Mouse (Mus musculus) cerebellum, postnatal 4 days (tissue): ENCODE data around the gene Glul.
"Not testable (repeated sequence)": the region's sequence is repeated elsewhere in the genome, so short reads cannot be mapped to it uniquely, and the experiment has no call there.

Source experiments
- DNase-seq, 2 experiments: peaks; one replicate each; pipeline ENCODE4 v3.0.0; 2022; ENCODE audit warnings: low spot score in 2 of 2, mixed read lengths in 1 of 2

Glul gene

DNA sequence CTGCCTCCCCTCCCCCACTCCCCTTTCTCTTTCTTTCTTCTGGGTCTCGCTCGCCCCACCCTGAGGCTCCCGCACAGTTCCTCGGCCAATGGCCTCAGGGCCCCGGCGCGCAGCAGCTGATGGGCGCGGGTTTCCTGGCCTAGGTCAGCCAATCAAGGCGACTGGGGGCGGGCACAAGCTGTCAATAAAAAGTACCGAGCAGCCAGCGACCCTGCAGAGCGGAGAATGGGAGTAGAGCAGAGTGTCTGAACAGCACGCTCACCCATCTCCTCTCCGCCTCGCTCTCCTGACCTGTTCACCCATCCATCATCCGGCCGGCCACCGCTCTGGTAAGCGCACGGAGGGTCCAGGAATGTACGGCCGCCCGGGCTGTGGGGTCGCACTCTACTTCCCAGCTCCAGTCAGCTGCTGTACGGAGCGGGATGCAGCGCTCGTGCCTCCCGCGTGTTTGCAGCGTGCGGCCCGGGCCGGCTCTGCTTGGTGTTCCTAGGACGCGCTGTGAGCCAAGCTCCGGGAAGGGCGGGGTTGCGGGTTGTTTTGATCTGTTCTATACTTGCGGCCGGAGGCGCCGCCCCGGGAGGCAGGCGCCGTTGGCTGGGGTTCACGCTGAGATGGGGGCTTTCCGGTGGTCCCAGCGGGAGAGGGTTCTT lies at the start of gene Glul, which contains the start of gene Teddm2:
Gene Glul, plus strand, starts transcription at position 214 of the 650 bp plus-strand sequence.
Gene Teddm2, minus strand, starts transcription at position 498 of the 650 bp plus-strand sequence.
- peak; percentile 93 to 97 for DNase-seq

DNA sequence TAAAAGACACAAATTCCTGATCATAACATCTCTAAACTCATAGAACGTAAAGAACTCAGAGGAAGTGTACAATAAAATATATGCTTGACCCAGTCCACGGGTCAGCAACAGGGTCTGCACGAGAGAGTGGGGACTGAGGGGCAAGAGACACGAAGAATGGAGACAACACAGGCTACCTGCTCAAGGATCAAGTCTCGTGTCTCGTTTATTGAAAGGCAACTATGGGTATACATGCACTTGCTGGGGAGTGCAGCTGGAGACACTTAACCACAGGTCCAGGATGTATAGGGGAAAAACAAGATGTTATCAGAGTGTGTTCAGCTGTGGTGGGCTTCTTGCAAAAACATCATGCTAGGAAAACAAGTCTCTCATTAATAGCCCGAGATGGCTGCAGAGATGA lies 47.0 kb upstream of the Glul start:
- DNase-seq = not testable (repeated sequence)

DNA sequence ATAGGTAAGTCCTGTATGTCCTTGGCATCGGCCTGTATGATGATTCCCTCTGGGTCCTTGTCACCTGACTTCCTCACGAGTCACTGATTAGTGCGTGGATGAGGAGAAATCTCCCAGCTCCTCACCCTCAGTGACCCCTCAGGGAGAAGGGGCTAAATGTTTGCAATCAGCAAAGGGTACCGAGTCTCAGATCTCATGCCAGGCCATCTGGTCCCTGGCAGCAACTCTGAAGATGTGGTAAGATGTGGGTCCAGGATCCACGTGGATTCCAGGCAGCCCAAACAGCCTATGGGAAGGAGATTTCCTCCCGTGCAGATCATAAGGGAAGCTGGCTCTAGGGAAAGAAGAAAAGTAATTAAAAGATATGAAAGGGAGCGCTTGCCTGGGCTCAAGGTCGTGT lies 43.8 kb upstream of the Glul start:
- no peak for DNase-seq

DNA sequence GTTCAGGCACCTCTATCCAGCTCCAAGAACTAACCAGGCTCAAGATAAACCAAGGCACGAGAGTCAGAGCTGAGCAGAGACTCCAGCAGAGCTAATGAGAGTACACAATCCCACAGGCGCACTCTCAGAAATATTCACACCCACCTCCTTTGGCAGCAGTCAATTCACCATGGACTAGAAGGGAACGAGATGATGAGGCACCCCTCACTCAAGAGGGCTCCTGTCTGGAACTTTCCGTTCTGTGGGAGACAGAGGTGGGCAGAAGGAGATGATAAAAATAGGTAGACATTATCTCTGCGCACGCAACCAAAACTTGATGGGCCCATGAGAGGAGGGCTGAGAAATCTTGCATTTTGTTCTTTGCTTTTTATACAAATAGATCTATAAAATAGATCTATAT lies 25.7 kb upstream of the Glul start, which contains the start of gene Teddm1b:
Gene Teddm1b, plus strand, starts transcription at position 301 of the 400 bp plus-strand sequence.
- DNase-seq = no peak

DNA sequence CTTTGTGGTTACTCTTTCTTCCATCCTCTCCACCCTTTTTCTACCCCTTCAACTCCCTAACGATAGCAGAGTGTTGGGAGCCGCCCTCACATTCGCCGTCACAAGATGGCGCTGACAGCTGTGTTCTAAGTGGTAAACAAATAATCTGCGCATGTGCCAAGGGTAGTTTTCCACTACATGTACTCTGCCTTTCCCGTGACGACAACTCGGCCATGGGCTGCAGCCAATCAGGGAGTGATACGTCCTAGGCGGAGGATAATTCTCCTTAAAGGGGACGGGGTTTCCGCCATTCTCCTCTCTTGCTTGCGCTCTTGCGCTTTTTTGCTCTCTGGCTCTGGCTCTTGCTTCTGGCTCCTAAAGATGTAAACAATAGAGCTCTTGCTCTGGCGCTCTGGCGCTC lies 19.4 kb upstream of the Glul start:
- DNase-seq = not testable (repeated sequence)

DNA sequence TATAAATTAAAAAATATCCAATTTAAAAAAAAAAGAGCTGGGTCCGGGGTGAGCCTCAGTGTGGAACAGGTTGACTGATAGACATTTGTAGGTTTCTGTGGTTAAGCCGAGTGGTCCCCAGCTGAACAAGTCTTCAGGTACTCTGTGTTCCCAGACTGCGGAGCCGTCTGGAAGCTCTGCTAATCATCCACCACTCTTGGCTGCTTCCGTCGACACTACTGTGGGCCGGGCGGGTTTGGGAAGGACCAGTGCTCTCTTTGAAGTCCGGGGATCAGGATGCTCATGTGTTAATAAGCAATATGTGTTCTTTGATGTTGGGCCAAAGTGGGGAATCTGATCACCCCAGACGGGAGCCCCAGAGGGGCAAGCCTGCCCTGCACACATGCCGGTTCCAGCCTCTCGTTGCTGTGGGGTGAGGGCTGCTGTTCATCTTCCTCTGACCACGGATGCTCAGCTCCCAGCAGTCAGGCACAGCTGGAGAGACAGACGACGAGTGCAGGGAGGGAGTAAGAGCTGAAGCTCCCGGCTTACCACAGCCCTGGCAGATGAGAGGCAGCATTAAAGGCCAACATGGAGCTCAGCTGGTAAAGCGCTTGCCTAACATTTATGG lies 13.6 kb upstream of the Glul start:
- no peak for DNase-seq

DNA sequence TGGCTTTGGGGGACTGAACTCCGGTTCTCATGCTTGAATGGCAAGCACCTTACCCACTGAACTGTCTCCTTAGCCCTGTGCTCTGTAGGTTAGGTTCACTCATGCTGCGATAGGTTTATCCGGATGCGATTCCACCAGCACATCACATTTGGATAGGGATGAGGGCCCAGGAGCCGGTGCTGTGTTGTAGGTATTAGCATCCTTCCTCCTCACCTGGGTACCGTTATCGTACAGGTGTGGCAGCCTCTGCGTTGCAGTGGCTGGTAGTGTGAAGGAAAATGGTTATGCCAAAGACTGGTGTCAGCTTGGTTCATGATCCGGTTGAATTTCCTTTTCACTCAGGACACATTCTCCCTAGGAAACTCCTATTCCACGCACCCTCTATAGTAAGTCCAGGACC lies 9.6 kb upstream of the Glul start:
- no peak for DNase-seq

DNA sequence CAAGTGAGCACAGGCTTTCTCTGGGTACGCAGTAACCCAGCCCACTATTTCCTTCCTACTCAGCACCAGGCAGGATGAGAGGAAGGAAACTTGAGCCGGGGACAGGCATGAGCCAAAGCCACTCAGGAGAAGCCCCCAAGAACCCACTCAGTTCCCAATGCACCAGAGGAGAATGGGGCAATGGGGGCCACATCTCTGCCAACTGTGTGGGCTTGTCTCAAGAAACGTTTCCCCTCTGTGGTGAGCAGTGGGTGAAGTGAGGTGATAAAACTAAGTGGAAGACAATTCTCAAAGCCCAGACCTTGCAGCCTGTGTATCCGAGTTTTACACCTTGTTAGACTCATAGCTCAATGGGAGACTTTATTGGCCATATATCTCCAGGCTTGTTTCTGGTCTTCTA lies 8.3 kb upstream of the Glul start, which contains the start of gene Teddm1a:
Gene Teddm1a, plus strand, starts transcription at position 301 of the 400 bp plus-strand sequence.
- no peak for DNase-seq

DNA sequence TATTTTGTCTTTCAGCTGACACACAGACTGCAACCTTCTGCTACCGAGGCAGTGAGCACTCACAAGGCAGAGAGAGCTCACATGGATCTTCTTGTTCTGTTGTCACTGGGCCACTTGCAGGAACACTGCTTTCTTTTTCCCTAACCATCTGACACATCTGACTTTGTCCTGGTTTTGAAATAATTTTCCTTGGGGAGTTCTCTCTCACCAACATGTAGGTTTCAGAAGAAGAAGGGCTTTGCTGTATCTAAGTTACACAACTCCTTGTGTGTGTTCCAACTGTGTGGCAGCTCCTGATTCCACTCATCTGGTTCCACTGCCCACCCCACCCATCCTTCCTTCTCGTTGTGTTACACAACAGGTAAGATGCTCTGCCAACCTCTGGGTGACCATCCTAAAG lies 6.0 kb upstream of the Glul start:
- DNase-seq = no peak

DNA sequence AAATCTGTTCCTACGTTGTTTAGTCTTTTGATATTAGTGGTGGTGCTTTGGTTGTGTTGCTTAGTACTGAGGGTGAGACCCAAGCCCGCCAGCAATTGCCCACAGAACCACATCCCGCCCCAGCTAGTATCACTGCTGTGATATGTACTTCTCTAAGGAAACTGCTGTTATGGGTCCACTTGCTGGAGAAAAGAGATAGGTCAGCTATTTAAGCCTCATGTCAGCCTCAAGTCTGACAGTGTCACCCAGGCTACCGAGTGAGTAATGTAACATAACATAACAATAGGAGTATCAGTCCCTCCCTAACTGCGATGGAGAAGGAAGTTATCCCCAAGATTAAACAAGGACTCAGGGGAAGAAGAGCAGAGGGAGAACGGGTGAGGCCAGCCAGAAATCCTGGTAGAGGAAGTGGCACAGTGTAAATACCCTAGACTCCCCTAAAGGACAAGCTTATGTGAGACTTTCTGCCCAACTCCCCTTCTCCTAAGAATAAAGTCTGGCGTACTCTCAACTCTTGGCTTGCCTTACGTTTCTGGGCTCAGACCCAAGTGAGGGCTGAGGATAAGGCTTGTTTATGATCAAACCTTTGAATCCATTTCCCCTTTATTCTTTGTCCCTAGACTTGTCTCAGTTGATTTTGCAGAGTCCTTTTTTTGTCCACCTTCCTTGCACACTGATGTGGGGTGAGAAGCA lies 5.4 kb upstream of the Glul start:
- no peak for DNase-seq

DNA sequence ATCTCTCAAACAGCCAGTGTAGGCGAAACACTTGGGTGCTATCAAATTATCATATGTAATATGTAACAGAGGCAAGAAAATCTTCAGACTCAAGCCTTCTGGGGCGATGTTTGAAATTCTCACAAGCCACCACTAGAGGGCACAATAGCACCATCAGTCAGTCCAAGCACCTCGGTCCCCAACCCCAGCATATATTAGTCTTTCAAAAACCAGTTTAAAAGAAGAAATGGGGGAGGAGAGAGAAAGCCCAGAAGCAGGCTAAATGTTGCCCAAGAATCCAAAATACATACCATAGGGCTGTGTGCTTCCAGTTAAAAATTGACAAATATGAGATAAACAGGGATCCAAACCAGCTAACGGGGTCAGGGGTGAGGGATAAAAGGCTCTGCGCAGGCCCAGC lies 4.8 kb upstream of the Glul start:
- peak in 1 of 2 experiments; percentile 77 for DNase-seq

DNA sequence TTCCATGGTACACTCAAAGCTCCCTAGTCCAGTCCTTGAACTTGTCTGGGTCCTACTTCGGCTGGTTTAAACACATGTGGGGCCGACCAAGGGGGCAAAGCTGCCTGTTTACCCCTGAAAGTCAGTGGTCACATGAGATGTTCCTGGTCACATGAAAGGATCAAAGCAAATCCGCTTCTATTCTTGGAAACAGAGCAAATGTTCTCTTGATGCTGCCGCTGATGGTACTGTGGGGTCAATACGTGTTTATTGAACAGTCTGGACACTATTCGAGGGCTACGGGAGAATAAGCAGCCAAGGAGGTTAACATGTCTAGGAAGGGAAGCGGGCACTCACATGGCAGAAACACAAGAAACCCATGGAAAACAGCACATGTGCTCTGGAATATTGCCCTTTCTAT lies 2.5 kb upstream of the Glul start:
- DNase-seq = no peak

DNA sequence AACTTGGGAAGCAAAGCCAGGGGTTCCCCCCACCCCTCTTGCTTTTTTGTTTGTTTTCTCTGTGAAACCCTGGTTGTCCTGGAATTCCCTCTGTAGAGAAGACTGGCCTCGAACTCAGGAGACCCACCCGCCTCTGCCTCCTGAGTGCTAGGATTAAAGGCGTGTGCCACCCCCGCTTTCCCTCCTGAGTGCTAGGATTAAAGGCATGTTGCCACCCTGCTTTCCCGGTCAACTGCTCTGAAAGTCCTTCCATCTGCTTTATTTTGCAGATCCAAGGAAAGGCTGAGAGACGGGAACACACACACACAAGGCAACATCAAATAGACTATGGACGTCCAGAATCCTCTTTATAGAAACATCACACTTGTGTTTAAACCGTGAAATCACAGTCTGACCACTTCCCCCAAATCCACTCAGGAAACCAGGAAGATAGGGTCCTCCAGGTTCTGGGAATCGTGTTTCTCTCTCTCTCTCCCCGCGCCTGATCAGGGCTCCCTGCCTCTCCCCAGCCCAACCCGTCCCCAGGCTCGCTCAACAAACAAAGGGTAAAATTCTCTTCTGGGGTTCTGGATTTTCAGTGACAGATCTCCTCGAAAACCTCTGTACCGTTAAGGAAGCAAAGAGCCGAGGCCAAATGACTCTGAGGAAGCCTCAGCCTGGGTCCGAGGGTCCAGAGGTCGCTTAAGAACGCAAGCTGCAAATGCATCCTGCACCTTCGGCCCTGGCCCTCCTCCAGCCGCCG lies 584 bp upstream of the Glul start:
- no peak for DNase-seq

DNA sequence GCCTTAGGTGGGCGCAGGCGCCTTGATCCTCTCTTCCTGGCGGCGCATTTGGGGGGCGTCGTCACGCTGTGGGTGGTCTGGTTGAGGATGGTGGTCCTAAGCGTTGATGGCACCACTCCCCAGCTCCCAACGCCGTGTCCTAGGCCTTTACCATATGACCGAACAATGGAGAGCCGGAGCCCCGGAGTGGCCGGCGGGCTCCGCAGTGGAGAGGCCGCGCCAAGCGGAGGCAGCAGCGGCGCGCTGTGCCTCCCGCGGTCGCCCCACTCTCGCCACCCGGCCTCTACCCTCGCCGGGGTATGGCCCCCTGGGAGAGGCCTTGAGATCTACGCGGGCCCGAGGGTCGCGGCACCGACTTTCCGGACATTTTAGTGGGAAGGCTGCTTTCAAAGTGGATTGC lies 637 bp downstream of the Glul start:
- no peak for DNase-seq

DNA sequence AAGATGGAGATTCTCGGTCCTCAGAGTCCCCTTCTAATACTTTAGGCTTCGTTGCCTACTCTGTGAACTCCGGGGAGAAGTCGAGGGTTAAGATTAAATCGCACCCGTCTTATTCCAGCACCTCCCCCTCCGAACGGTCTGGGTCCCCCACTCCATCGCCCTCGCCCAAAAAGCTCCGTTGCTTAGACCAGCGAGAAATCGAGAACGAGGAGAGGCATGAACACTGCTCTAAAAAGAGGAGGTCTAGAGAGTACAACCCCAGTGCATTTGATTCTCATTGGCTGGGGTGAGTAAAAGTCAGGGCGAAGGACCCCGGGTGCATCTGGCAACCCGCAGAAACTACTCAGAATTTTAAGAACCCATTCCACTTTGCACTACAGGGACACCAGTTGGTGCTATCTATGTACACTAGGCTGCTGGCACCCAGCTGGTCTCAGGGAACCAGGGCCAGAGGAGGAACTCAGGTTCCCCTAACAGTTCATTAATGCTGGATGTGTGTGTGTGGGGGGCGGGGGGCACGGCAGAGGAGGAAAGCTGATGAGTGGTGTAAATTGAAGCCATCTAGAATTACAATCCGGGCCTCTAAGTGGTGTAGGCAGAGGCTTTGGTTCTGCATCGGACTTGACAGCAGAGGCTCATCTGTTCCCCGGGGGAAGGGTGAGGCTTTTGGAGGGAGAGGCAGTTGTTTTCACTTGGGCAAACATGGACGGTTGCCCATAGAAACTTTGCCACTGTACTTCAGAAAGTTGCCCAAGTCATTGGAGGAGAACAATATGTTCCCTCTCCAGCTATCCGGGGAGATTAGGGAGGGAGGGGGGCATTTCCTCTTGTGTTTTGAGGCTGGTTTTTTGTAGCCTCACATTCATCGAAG lies 1.4 kb downstream of the Glul start:
- DNase-seq = peak in 1 of 2 experiments; percentile 34

DNA sequence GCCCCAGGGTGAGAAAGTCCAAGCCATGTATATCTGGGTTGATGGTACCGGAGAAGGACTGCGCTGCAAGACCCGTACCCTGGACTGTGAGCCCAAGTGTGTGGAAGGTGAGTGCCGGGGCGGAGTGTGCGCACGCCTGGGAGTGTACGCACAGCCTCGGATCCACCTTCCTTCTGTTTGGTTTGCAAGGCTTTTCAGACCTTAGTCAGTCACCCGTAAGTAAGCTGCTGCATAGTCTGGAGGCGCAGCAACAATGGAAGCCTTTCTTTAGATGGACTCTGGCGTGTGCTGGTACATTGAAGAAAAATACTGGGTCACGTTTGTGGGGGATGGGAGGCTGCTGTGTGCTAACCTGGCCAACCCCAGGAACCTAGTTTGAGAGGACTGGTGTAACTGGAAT lies 3.3 kb downstream of the Glul start:
- DNase-seq = no peak

DNA sequence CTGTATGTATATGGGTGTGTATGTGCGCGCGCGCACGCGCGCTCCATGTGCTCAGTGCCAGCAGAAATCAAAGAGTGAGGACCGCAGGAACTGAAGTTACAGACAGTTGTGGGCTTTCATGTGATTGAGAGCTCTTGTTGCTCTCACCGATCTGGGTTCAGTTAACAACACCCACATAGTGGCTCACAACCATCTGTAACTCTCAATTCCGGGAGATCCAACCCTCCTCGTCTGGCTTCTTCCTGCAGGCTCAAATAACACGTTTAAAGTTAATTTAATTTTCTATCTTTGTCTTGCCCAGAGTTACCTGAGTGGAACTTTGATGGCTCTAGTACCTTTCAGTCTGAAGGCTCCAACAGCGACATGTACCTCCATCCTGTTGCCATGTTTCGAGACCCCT lies 4.5 kb downstream of the Glul start:
- no peak for DNase-seq

DNA sequence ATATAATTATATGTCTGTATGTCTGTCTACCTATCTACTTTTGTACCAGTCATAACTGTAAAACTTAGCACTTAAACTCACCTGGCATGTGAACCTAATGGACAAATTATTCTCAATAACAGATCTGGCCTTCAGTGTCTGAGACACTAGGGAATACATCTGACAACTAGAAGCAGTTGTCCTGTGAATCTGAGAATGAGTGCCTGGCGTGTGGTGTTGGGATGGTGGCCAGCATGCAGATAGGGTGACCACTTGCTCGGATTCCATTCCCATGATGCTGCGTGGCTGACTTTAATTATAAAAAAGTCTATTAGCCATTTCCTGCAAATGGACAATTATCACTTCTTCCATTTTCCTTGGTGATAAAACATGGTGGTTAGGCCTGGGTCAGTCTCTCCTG lies 6.1 kb downstream of the Glul start:
- no peak for DNase-seq

DNA sequence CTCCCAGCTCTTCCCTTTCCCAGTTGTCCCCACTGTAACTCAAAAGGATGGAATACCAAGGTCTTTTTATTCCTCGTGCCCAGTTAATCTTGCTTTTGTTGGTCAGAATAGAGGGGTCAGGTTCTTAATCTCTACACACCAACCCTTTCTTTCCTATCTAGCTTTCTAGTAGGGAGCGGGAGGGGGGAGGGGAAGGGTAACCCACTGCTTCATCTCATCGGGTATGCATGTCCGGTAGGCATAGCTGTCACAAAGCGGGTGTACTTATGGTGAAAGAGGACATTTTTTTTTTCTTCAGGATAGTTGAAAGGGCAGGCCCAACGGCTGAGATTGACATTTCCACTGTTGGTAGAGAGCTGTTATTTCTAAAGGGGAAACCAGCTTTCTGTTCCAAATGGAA lies 8.5 kb downstream of the Glul start:
- DNase-seq = no peak

DNA sequence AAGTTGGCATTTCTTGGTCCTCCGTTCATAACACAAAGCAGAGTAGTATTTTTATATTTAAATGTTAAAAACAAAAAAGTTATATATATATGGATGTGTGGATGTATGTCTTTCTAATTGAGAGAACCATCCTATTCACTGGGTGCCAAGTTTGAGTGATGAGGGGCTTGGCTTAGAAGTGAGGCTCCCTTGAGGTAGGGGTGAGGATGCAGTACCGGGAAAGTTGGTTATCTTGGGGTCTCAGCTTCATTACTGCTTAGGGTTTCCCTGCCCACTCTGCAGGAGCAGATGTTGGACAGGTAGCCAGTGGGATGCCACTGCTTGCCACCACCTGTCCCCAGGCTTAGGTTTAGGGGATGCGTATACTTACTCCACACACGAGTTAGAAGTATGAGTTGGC lies 9.0 kb downstream of the Glul start:
- DNase-seq = no peak
